8 mouse cellular contexts compared by ENCODE assay signal in the genomic region with DNA sequence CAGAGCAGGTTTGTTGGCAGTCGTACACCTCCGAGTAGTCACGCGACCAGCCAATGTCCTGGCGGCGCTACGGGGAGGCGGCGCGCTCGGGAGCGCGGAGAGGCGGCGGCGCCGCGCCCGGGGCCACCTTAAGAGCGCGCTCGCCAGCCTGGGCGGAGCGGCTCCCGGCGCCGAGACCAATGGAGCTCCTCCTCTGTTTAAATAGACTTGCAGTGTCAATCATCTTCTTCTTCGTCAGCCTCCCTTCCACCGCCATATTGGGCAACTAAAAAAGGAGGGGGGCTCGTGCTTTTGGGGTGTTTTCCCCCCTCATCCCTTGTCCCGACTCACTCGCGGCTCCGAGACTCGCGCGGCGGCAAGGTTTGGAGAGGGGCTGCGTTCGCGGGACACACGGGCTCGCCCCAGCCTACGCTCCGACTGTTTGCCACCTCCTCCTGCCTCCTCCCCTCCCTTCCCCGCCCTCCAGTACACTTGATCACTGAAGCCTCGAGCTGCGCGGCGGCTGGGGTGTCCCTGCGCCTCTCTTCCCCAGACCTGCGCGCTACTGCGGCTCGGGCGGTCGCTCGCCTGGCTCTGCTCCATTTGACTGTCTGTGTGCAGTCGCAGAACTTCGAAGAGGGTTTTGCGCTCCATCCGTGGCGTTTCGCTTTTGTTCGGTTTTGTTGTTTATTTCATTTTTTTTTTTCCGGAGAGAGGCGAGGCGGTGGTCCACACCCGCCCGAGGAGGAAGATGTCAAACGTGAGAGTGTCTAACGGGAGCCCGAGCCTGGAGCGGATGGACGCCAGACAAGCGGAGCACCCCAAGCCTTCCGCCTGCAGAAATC. TPM values are rescaled to one million over a fixed set of nuclear protein-coding genes. Genes with fewer than 3 reads are reported as not detected.
DNase-seq lines count a peak whose midpoint lies in the region; ATAC-seq and TF ChIP-seq lines count a peak whose summit lies in the region.

A gene (plus strand): TSS at position 212 of the 824 bp plus-strand sequence.

- TF ChIP-seq CTCF in lung, embryonic 14.5 days (IDR thresholded peaks at IDR 0.05; ENCODE audit: low read depth) = no peak
- no peak for TF ChIP-seq CTCF in olfactory bulb, adult 2 months (IDR thresholded peaks at IDR 0.05; ENCODE audit: insufficient read depth, low read depth, low read length)

- peak within 1 kb of the TSS; percentile 98 for H3K4me2 ChIP-seq in lung, embryonic 14.5 days

- H3K27me3 ChIP-seq in lung, embryonic 14.5 days (ENCODE audit: insufficient read depth, low read length) = no peaks in the 10 kb centered on the region

- H3K9ac ChIP-seq in lung, embryonic 14.5 days = peak within 1 kb of the TSS; percentile 87

- TF ChIP-seq POLR2A in olfactory bulb, adult 2 months (IDR thresholded peaks at IDR 0.05; ENCODE audit: insufficient read depth, low read depth, low read length) = peak; percentile 75

- H3K4me1 ChIP-seq in lung, embryonic 14.5 days (ENCODE audit: insufficient read depth) = peaks cover 9% of the 10 kb centered on the region
- peaks cover 7% of the 10 kb centered on the region for H3K4me1 ChIP-seq in olfactory bulb, adult 2 months (ENCODE audit: control insufficient read depth, insufficient read depth, low read length)

- H3K36me3 ChIP-seq in lung, embryonic 14.5 days (ENCODE audit: insufficient read depth) = peaks cover 15% of the 10 kb centered on the region

- DNase-seq in MN1 (ENCODE audit: low spot score) = peak; percentile 93
- peak; percentile 91 for DNase-seq in cerebellum, adult 8-10 months
- peak; percentile 90 for DNase-seq in forelimb bud, embryonic 11.5 days (ENCODE audit: low read depth, low spot score)
- peak; percentile 91 for DNase-seq in heart, postnatal 4 days
- DNase-seq in layer of hippocampus, adult 8-10 months (ENCODE audit: low spot score in 2 of 2) = peak; percentile 88 to 91
- peak; percentile 95 for DNase-seq in lung, embryonic 14.5 days
- DNase-seq in thymus, adult 18-20 months = peak; percentile 86 to 91

- H3K9me3 ChIP-seq in lung, embryonic 14.5 days (ENCODE audit: low read depth, low read length) = no peaks in the 10 kb centered on the region

- H3K27ac ChIP-seq in lung, embryonic 14.5 days (ENCODE audit: low read depth) = peak within 1 kb of the TSS; percentile 96
- peak within 1 kb of the TSS; percentile 96 for H3K27ac ChIP-seq in olfactory bulb, adult 2 months (ENCODE audit: insufficient read depth, low read depth, low read length)

- under 1% methylated on average over 76 of the region's 77 CpGs for WGBS in lung, embryonic 14.5 days
- WGBS in olfactory bulb, adult 2 months = under 1% methylated on average over 77 of the region's 77 CpGs

- peak within 1 kb of the TSS; percentile 90 for H3K4me3 ChIP-seq in lung, embryonic 14.5 days (ENCODE audit: low read depth, low read length)
- peak within 1 kb of the TSS; percentile 75 for H3K4me3 ChIP-seq in olfactory bulb, adult 2 months (ENCODE audit: insufficient read depth, low read depth, low read length)

- ATAC-seq in lung, embryonic 14.5 days (ENCODE audit: insufficient read depth) = peak; percentile 95

RNA-seq across cellular contexts. Expression of the gene that starts here (rescaled TPM):
- total RNA-seq in heart, postnatal 4 days (2021) = 10 to 100 TPM; 46.1 to 47.7 TPM
- total RNA-seq in layer of hippocampus, adult 8-10 months (2022) = 10 to 100 TPM; 35.4 to 46.5 (median 40.5) TPM
- polyA plus RNA-seq in lung, embryonic 14.5 days (2014; fragmentation: Nextera tagmentation; extraction: Ambion mirVana) = 12.0 and 13.9 TPM in 2 replicates
- 69.9 TPM in 1 of 2 replicates, not detected in the other for polyA plus RNA-seq in olfactory bulb, adult 2 months (2012; ENCODE audit: insufficient read depth, insufficient read length, low replicate concordance, missing spikeins)

Comparison
In these comparisons a context has a peak if more than half of its experiments do, and no peak if none do; other contexts are left out.
1. Peak in every context shown above with its lines: DNase-seq, ATAC-seq, H3K4me3 ChIP-seq and H3K27ac ChIP-seq.